Comparison of ENCODE assay signal across 30 mouse cellular contexts in genomic region chr9:20430004-20430403, GRCm38 (mm10).
"Had no signal": no experiment of that assay in that cellular context is flagged by ENCODE, and none has a peak within 500 bp of the region (broad histone marks: within the 10 kb centered on the region; RNA-seq: fewer than 3 reads in every experiment).

No protein-coding gene starts in this region.

- H3K4me3 ChIP-seq: left cerebral cortex, adult 2 months; limb, embryonic 10.5 days; limb, embryonic 12.5 days; limb, embryonic 13.5 days; limb, embryonic 15.5 days; liver, embryonic 12.5 days; liver, embryonic 13.5 days; liver, embryonic 15.5 days; lung, embryonic 15.5 days; megakaryocyte, embryonic 14.5 days; midbrain, embryonic 12.5 days; midbrain, embryonic 13.5 days; midbrain, embryonic 15.5 days; neural tube, embryonic 12.5 days had no signal

- H3K9me3 ChIP-seq: limb, embryonic 10.5 days; limb, embryonic 12.5 days; limb, embryonic 13.5 days; limb, embryonic 15.5 days; liver, embryonic 12.5 days; liver, embryonic 13.5 days; liver, embryonic 15.5 days; lung, embryonic 15.5 days; megakaryocyte, embryonic 14.5 days; midbrain, embryonic 13.5 days; midbrain, embryonic 15.5 days; neural tube, embryonic 12.5 days had no signal

- H3K36me3 ChIP-seq: liver, embryonic 12.5 days; liver, embryonic 13.5 days; liver, embryonic 15.5 days; neural tube, embryonic 12.5 days had no signal

- H3K9ac ChIP-seq: limb, embryonic 12.5 days; limb, embryonic 13.5 days; limb, embryonic 15.5 days; liver, embryonic 12.5 days; liver, embryonic 13.5 days; liver, embryonic 14.5 days; liver, embryonic 15.5 days; liver, postnatal 0 days; lung, embryonic 14.5 days; lung, embryonic 15.5 days; midbrain, embryonic 12.5 days; midbrain, embryonic 13.5 days; midbrain, embryonic 15.5 days; neural tube, embryonic 12.5 days had no signal

- DNase-seq: left cerebral cortex, postnatal 4 days; liver; liver, embryonic 13.5 days; liver, postnatal 0 days; lung, adult 18-20 months; lung, adult 2 months; lung, embryonic 14.5 days; lung, postnatal 10 days; lung, postnatal 14 days; lung, postnatal 36 days; lung, postnatal 4 days; midbrain, embryonic 14.5 days had no signal

- H3K27me3 ChIP-seq: limb, embryonic 12.5 days; limb, embryonic 13.5 days; limb, embryonic 15.5 days; liver, embryonic 12.5 days; liver, embryonic 13.5 days; liver, embryonic 15.5 days; lung, embryonic 15.5 days; megakaryocyte, embryonic 14.5 days; midbrain, embryonic 12.5 days; midbrain, embryonic 13.5 days; midbrain, embryonic 15.5 days; neural tube, embryonic 12.5 days had no signal

- ATAC-seq: liver, embryonic 12.5 days; liver, postnatal 0 days; lung, postnatal 0 days; midbrain, embryonic 13.5 days; midbrain, embryonic 15.5 days; midbrain, embryonic 16.5 days had no signal

- H3K4me1 ChIP-seq: limb, embryonic 10.5 days; limb, embryonic 12.5 days; limb, embryonic 13.5 days; limb, embryonic 15.5 days; liver, embryonic 12.5 days; liver, embryonic 13.5 days; liver, embryonic 15.5 days; lung, embryonic 15.5 days; megakaryocyte, embryonic 14.5 days; midbrain, embryonic 12.5 days; midbrain, embryonic 13.5 days; midbrain, embryonic 15.5 days; neural tube, embryonic 12.5 days had no signal

- H3K27ac ChIP-seq: left cerebral cortex, adult 2 months; limb, embryonic 10.5 days; limb, embryonic 12.5 days; limb, embryonic 13.5 days; limb, embryonic 15.5 days; liver, embryonic 12.5 days; liver, embryonic 13.5 days; liver, embryonic 14.5 days; liver, embryonic 15.5 days; lung, embryonic 15.5 days; macrophage; midbrain, embryonic 12.5 days; midbrain, embryonic 13.5 days; midbrain, embryonic 15.5 days; neural tube, embryonic 12.5 days had no signal

- H3K4me2 ChIP-seq: limb, embryonic 12.5 days; limb, embryonic 13.5 days; limb, embryonic 15.5 days; liver, embryonic 11.5 days; liver, embryonic 12.5 days; liver, embryonic 13.5 days; liver, embryonic 15.5 days; lung, embryonic 14.5 days; lung, embryonic 15.5 days; midbrain, embryonic 12.5 days; midbrain, embryonic 13.5 days; midbrain, embryonic 15.5 days; neural tube, embryonic 12.5 days had no signal
